In genomic region chr7:143009996-143010395, GRCm38 (mm10) we compare ENCODE assay signal across 12 mouse cellular contexts. TPM values are rescaled to one million over a fixed set of nuclear protein-coding genes. Genes with fewer than 3 reads are reported as not detected.
DNase-seq lines count a peak whose midpoint lies in the region; ATAC-seq and TF ChIP-seq lines count a peak whose summit lies in the region.
"Had no signal": no experiment of that assay in that cellular context is flagged by ENCODE, and none has a peak within 500 bp of the region (broad histone marks: within the 10 kb centered on the region; RNA-seq: fewer than 3 reads in every experiment).

No protein-coding gene starts in this region.

- H3K27ac ChIP-seq in hindbrain, embryonic 13.5 days = peak overlapping the region; percentile 80; the same call in 1 of the 2 replicates
- no peak overlapping the region for H3K27ac ChIP-seq in hindbrain, postnatal 0 days
- peak overlapping the region; percentile 99 for H3K27ac ChIP-seq in thymus, adult 2 months (ENCODE audit: control insufficient read depth, insufficient read depth, low read length)
- H3K27ac ChIP-seq in limb, embryonic 10.5 days = peak overlapping the region; percentile 96
- peak overlapping the region; percentile 94 for H3K27ac ChIP-seq in stomach, embryonic 16.5 days (ENCODE audit: low read length)

- no peak for ATAC-seq in hindbrain, embryonic 13.5 days (ENCODE audit: low FRiP score)
- no peak for ATAC-seq in hindbrain, postnatal 0 days
- no peak for ATAC-seq in stomach, embryonic 16.5 days (ENCODE audit: insufficient read depth, low FRiP score)
- ATAC-seq: midbrain, embryonic 16.5 days had no signal

- H3K27me3 ChIP-seq in hindbrain, embryonic 13.5 days = 0 out of 2 replicates have a peak, but pooled peaks cover 8% of the 10 kb centered on the region
- no peaks in the 10 kb centered on the region for H3K27me3 ChIP-seq in hindbrain, postnatal 0 days (ENCODE audit: insufficient read depth, low read length)
- no peaks in the 10 kb centered on the region for H3K27me3 ChIP-seq in thymus, adult 2 months (ENCODE audit: control insufficient read depth, insufficient read depth, low read length)
- no peaks in the 10 kb centered on the region for H3K27me3 ChIP-seq in limb, embryonic 10.5 days (ENCODE audit: low read depth, poor library complexity, severe bottlenecking)
- H3K27me3 ChIP-seq in stomach, embryonic 16.5 days (ENCODE audit: control insufficient read depth, insufficient read depth, low read length) = no peaks in the 10 kb centered on the region

- H3K9me3 ChIP-seq in hindbrain, embryonic 13.5 days = no peaks in the 10 kb centered on the region
- H3K9me3 ChIP-seq in hindbrain, postnatal 0 days (ENCODE audit: low read length) = no peaks in the 10 kb centered on the region
- H3K9me3 ChIP-seq in limb, embryonic 10.5 days (replicated peaks) = no peaks in the 10 kb centered on the region
- no peaks in the 10 kb centered on the region for H3K9me3 ChIP-seq in stomach, embryonic 16.5 days (replicated peaks; ENCODE audit: control insufficient read depth, low read length)

- no peak overlapping the region for H3K4me2 ChIP-seq in hindbrain, embryonic 13.5 days
- H3K4me2 ChIP-seq in hindbrain, postnatal 0 days (ENCODE audit: low read depth, low read length) = no peak overlapping the region
- H3K4me2 ChIP-seq in stomach, embryonic 16.5 days (ENCODE audit: low read depth, low read length) = no peak overlapping the region

- no peak overlapping the region for H3K9ac ChIP-seq in hindbrain, embryonic 13.5 days
- no peak overlapping the region for H3K9ac ChIP-seq in hindbrain, postnatal 0 days (replicated peaks; ENCODE audit: low read length)
- no peak overlapping the region for H3K9ac ChIP-seq in stomach, embryonic 16.5 days (ENCODE audit: low read length)

- no peaks in the 10 kb centered on the region for H3K36me3 ChIP-seq in hindbrain, embryonic 13.5 days
- no peaks in the 10 kb centered on the region for H3K36me3 ChIP-seq in hindbrain, postnatal 0 days (ENCODE audit: insufficient read depth, low read length)
- H3K36me3 ChIP-seq in thymus, adult 2 months (ENCODE audit: control insufficient read depth, insufficient read depth, low read length) = no peaks in the 10 kb centered on the region
- H3K36me3 ChIP-seq in limb, embryonic 10.5 days = no peaks in the 10 kb centered on the region
- H3K36me3 ChIP-seq in stomach, embryonic 16.5 days (ENCODE audit: control insufficient read depth, insufficient read depth, low read length) = no peaks in the 10 kb centered on the region

- peaks cover 34% of the 10 kb centered on the region for H3K4me1 ChIP-seq in hindbrain, embryonic 13.5 days (replicated peaks)
- peaks cover 22% of the 10 kb centered on the region for H3K4me1 ChIP-seq in hindbrain, postnatal 0 days (ENCODE audit: insufficient read depth, low read length)
- peaks cover 51% of the 10 kb centered on the region for H3K4me1 ChIP-seq in thymus, adult 2 months (replicated peaks; ENCODE audit: control insufficient read depth, insufficient read depth, low read length)
- peaks cover 70% of the 10 kb centered on the region for H3K4me1 ChIP-seq in limb, embryonic 10.5 days
- H3K4me1 ChIP-seq in stomach, embryonic 16.5 days (ENCODE audit: control insufficient read depth, insufficient read depth, low read length) = peaks cover 66% of the 10 kb centered on the region

- 90% methylated on average over 4 of the region's 4 CpGs for WGBS in hindbrain, embryonic 13.5 days
- 85% methylated on average over 4 of the region's 4 CpGs for WGBS in hindbrain, postnatal 0 days
- WGBS in thymus, adult 2 months = 4% methylated on average over 4 of the region's 4 CpGs
- WGBS in limb, embryonic 10.5 days = 96% methylated on average over 4 of the region's 4 CpGs
- 77% methylated on average over 4 of the region's 4 CpGs for WGBS in stomach, embryonic 16.5 days

- no peak for TF ChIP-seq POLR2A in thymus, adult 2 months (IDR thresholded peaks at IDR 0.05; ENCODE audit: control insufficient read depth, extremely low read depth, insufficient read depth, low read length, poor library complexity)

- TF ChIP-seq CTCF in hindbrain, postnatal 0 days (IDR thresholded peaks at IDR 0.05; ENCODE audit: low read depth) = no peak
- no peak for TF ChIP-seq CTCF in thymus, adult 2 months (IDR thresholded peaks at IDR 0.05; ENCODE audit: borderline replicate concordance, control insufficient read depth, extremely low read depth, insufficient read depth, low read length, poor library complexity)

- no peak overlapping the region for H3K4me3 ChIP-seq in hindbrain, embryonic 13.5 days
- no peak overlapping the region for H3K4me3 ChIP-seq in hindbrain, postnatal 0 days (ENCODE audit: low read length)
- H3K4me3 ChIP-seq in thymus, adult 2 months (ENCODE audit: control insufficient read depth, insufficient read depth, low read length) = no peak overlapping the region
- no peak overlapping the region for H3K4me3 ChIP-seq in limb, embryonic 10.5 days
- H3K4me3 ChIP-seq in stomach, embryonic 16.5 days (replicated peaks; ENCODE audit: low read length) = no peak overlapping the region

- DNase-seq in hindbrain, postnatal 0 days (ENCODE audit: low spot score) = no peak
- DNase-seq in thymus, adult 2 months = peak; percentile 23
- DNase-seq in thymus, postnatal 10 days (ENCODE audit: low spot score in 2 of 2) = no peak
- no peak for DNase-seq in limb, embryonic 10.5 days (ENCODE audit: low spot score)
- DNase-seq in cerebellum, adult 9-11 months = no peak
- DNase-seq in adrenal gland, postnatal 10 days = no peak
- DNase-seq: right cerebral cortex, postnatal 4 days had no signal

RNA-seq across cellular contexts. Expression of gene Tspan32, which starts 5.2 kb away (rescaled TPM):
- polyA plus RNA-seq in hindbrain, embryonic 13.5 days (2015; fragmentation: Nextera tagmentation; extraction: Ambion mirVana) = 0.65 and 1.2 TPM in 2 replicates
- total RNA-seq in hindbrain, postnatal 0 days (2014; rRNA removed) = 0.16 and 0.29 TPM in 2 replicates
- polyA plus RNA-seq in hindbrain, postnatal 0 days (2015; fragmentation: Nextera tagmentation; extraction: Ambion mirVana) = 0.40 and 0.71 TPM in 2 replicates
- polyA plus RNA-seq in thymus, adult 2 months (2012; rRNA removed) = 78.8 and 92.3 TPM in 2 replicates
- 5.5 TPM in 2 replicates for polyA plus RNA-seq in limb, embryonic 10.5 days (2016; fragmentation: Nextera tagmentation; extraction: Ambion mirVana)
- 4.1 and 6.0 TPM in 2 replicates for polyA plus RNA-seq in stomach, embryonic 16.5 days (2015; fragmentation: Nextera tagmentation; extraction: Ambion mirVana)
- total RNA-seq in adrenal gland, postnatal 10 days (2021) = 1 to 10 TPM; 2.2 to 3.4 TPM
- total RNA-seq: layer of hippocampus, postnatal 25 days had no signal

RNA-seq across cellular contexts. Expression of gene Ascl2, which starts 40.9 kb away (rescaled TPM):
- polyA plus RNA-seq in hindbrain, embryonic 13.5 days (2015; fragmentation: Nextera tagmentation; extraction: Ambion mirVana) = 0.44 and 0.48 TPM in 2 replicates
- 2.9 TPM in 1 of 2 replicates, not detected in the other for total RNA-seq in hindbrain, postnatal 0 days (2014; rRNA removed)
- polyA plus RNA-seq in hindbrain, postnatal 0 days (2015; fragmentation: Nextera tagmentation; extraction: Ambion mirVana) = 0.69 and 1.1 TPM in 2 replicates
- 1.1 and 1.5 TPM in 2 replicates for polyA plus RNA-seq in thymus, adult 2 months (2012; rRNA removed)
- polyA plus RNA-seq in limb, embryonic 10.5 days (2016; fragmentation: Nextera tagmentation; extraction: Ambion mirVana) = 0.26 and 0.40 TPM in 2 replicates
- polyA plus RNA-seq in stomach, embryonic 16.5 days (2015; fragmentation: Nextera tagmentation; extraction: Ambion mirVana) = 6.2 and 6.7 TPM in 2 replicates
- total RNA-seq in adrenal gland, postnatal 10 days (2021) = under 1 TPM in 1 of 2 experiments, not detected in 1; 0.24 TPM
- total RNA-seq: gastrocnemius, adult 8-10 months had no signal

RNA-seq across cellular contexts. Expression of gene Cd81, which starts 42.5 kb away (rescaled TPM):
- 322 and 332 TPM in 2 replicates for polyA plus RNA-seq in hindbrain, embryonic 13.5 days (2015; fragmentation: Nextera tagmentation; extraction: Ambion mirVana)
- 758 and 776 TPM in 2 replicates for total RNA-seq in hindbrain, postnatal 0 days (2014; rRNA removed)
- 708 and 751 TPM in 2 replicates for polyA plus RNA-seq in hindbrain, postnatal 0 days (2015; fragmentation: Nextera tagmentation; extraction: Ambion mirVana)
- polyA plus RNA-seq in thymus, adult 2 months (2012; rRNA removed) = 249 and 255 TPM in 2 replicates
- polyA plus RNA-seq in limb, embryonic 10.5 days (2016; fragmentation: Nextera tagmentation; extraction: Ambion mirVana) = 267 and 310 TPM in 2 replicates
- polyA plus RNA-seq in stomach, embryonic 16.5 days (2015; fragmentation: Nextera tagmentation; extraction: Ambion mirVana) = 638 and 686 TPM in 2 replicates
- 100 to 1,000 TPM; 499 to 511 TPM for total RNA-seq in adrenal gland, postnatal 10 days (2021)

RNA-seq across cellular contexts. Expression of gene Tssc4, which starts 59.1 kb away (rescaled TPM):
- polyA plus RNA-seq in hindbrain, embryonic 13.5 days (2015; fragmentation: Nextera tagmentation; extraction: Ambion mirVana) = 90.8 and 99.3 TPM in 2 replicates
- 106 and 118 TPM in 2 replicates for total RNA-seq in hindbrain, postnatal 0 days (2014; rRNA removed)
- polyA plus RNA-seq in hindbrain, postnatal 0 days (2015; fragmentation: Nextera tagmentation; extraction: Ambion mirVana) = 101 and 102 TPM in 2 replicates
- 155 and 157 TPM in 2 replicates for polyA plus RNA-seq in thymus, adult 2 months (2012; rRNA removed)
- 145 and 157 TPM in 2 replicates for polyA plus RNA-seq in limb, embryonic 10.5 days (2016; fragmentation: Nextera tagmentation; extraction: Ambion mirVana)
- 75.8 and 84.7 TPM in 2 replicates for polyA plus RNA-seq in stomach, embryonic 16.5 days (2015; fragmentation: Nextera tagmentation; extraction: Ambion mirVana)
- total RNA-seq in adrenal gland, postnatal 10 days (2021) = 10 to 100 TPM; 26.9 to 31.2 TPM

Comparison
In these comparisons a context has a peak if more than half of its experiments do, and no peak if none do; other contexts are left out.
1. RNA of gene Tspan32, which starts 5.2 kb away (polyA plus RNA-seq): 78.8 to 92.3 TPM in thymus, adult 2 months; 4.1 to 6.0 TPM in stomach, embryonic 16.5 days, 5.5 TPM in limb, embryonic 10.5 days, 0.65 to 1.2 TPM in hindbrain, embryonic 13.5 days and 0.40 to 0.71 TPM in hindbrain, postnatal 0 days; every median in the first group is over 10 times any median in the second.